ENCODE assay signal across 26 mouse cellular contexts in the genomic region with DNA sequence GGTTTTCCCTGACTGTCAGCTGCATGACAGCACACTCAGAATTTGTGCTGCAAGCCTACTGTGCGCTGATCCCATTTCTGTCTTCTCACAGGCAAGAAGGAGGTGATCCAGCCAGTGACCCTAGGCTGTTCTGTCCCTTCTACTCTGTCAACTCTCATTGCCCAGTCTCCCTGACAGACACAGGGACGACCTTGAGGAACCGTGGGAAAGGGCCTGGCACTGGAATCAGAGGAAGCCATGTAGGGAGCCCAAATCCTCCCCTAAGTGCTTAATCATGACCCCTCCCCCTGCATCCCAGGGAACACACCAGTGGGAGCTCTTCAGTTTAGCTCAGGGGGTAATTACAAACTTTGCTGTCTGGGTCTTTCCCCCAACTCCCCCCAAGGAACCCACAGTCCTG. TPM values are rescaled to one million over a fixed set of nuclear protein-coding genes. Genes with fewer than 3 reads are reported as not detected.
"Had no signal": no experiment of that assay in that cellular context is flagged by ENCODE, and none has a peak within 500 bp of the region (broad histone marks: within the 10 kb centered on the region; RNA-seq: fewer than 3 reads in every experiment).

No protein-coding gene starts in this region.

- H3K36me3 ChIP-seq: heart, embryonic 10.5 days; heart, embryonic 12.5 days; intestine, embryonic 15.5 days; limb, embryonic 13.5 days; limb, embryonic 15.5 days; liver, embryonic 12.5 days had no signal

- H3K27ac ChIP-seq: gastrocnemius, adult 2 months; heart, embryonic 10.5 days; hindbrain, embryonic 14.5 days; intestine, embryonic 15.5 days; layer of hippocampus, adult 2 months; left cerebral cortex, adult 2 months; limb, embryonic 13.5 days; limb, embryonic 15.5 days; liver, embryonic 12.5 days; liver, embryonic 14.5 days had no signal

- H3K4me2 ChIP-seq: heart, embryonic 12.5 days; hindbrain, embryonic 14.5 days; intestine, embryonic 15.5 days; limb, embryonic 13.5 days; limb, embryonic 15.5 days; liver, embryonic 12.5 days had no signal

- H3K9me3 ChIP-seq: heart, embryonic 10.5 days; heart, embryonic 12.5 days; intestine, embryonic 15.5 days; limb, embryonic 13.5 days; limb, embryonic 15.5 days; liver, embryonic 12.5 days had no signal

- DNase-seq: gastrocnemius, adult 2 months; gastrocnemius, postnatal 10 days; gastrocnemius, postnatal 25 days; heart, adult 18-20 months; heart, postnatal 10 days; heart, postnatal 4 days; kidney, adult 18-20 months; kidney, adult 8-10 months; kidney, postnatal 10 days; kidney, postnatal 25 days; kidney, postnatal 4 days; left cerebral cortex, postnatal 4 days had no signal

- H3K4me3 ChIP-seq: gastrocnemius, adult 2 months; heart, embryonic 10.5 days; heart, embryonic 12.5 days; intestine, embryonic 15.5 days; layer of hippocampus, adult 2 months; left cerebral cortex, adult 2 months; limb, embryonic 13.5 days; limb, embryonic 15.5 days; liver, embryonic 12.5 days had no signal

- H3K9ac ChIP-seq: heart, embryonic 12.5 days; hindbrain, embryonic 14.5 days; intestine, embryonic 15.5 days; limb, embryonic 13.5 days; limb, embryonic 15.5 days; liver, embryonic 12.5 days; liver, embryonic 14.5 days had no signal

- H3K27me3 ChIP-seq: intestine, embryonic 15.5 days; limb, embryonic 13.5 days; limb, embryonic 15.5 days had no signal

- ATAC-seq: hindbrain, embryonic 16.5 days; inflammation-experienced regulatory T-cells, adult 6 months; intestine, embryonic 15.5 days; intestine, postnatal 0 days; liver, embryonic 12.5 days had no signal

RNA-seq across cellular contexts. Expression of a gene that starts 58.4 kb away (rescaled TPM):
- total RNA-seq: granulocyte monocyte progenitor cell, adult 5-6 weeks had no signal
